ENCODE assay signal across 12 mouse cellular contexts in genomic region chr13:55836142-55836625, GRCm38 (mm10). TPM values are rescaled to one million over a fixed set of nuclear protein-coding genes. Genes with fewer than 3 reads are reported as not detected.
A peak's percentile ranks its signal among the peaks of the same experiment; 100 is the strongest.
DNase-seq lines count a peak whose midpoint lies in the region; ATAC-seq and TF ChIP-seq lines count a peak whose summit lies in the region.
"Had no signal": no experiment of that assay in that cellular context is flagged by ENCODE, and none has a peak within 500 bp of the region (broad histone marks: within the 10 kb centered on the region; RNA-seq: fewer than 3 reads in every experiment).

Pitx1 (minus strand) TSS chr13:55836192.

- ATAC-seq in midbrain, postnatal 0 days (ENCODE audit: low FRiP score) = no peak
- no peak for ATAC-seq in intestine, embryonic 16.5 days
- ATAC-seq in stomach, embryonic 16.5 days (ENCODE audit: insufficient read depth, low FRiP score) = 0 out of 2 replicates have a peak, but pooled peaks have one; percentile 2
- no peak for ATAC-seq in erythroblast, adult 5-6 weeks (replicated peaks; ENCODE audit: low FRiP score, poor library complexity, severe bottlenecking)
- ATAC-seq: activated CD4-positive, CD25-positive, alpha-beta regulatory T cell, adult 4 months had no signal

- H3K36me3 ChIP-seq in heart, embryonic 10.5 days = no peaks in the 10 kb centered on the region
- no peaks in the 10 kb centered on the region for H3K36me3 ChIP-seq in midbrain, embryonic 10.5 days
- no peaks in the 10 kb centered on the region for H3K36me3 ChIP-seq in midbrain, postnatal 0 days (ENCODE audit: insufficient read depth, low read length)
- no peaks in the 10 kb centered on the region for H3K36me3 ChIP-seq in intestine, embryonic 16.5 days (ENCODE audit: control insufficient read depth, insufficient read depth, low read length)
- no peaks in the 10 kb centered on the region for H3K36me3 ChIP-seq in stomach, embryonic 16.5 days (ENCODE audit: control insufficient read depth, insufficient read depth, low read length)

- no peak within 1 kb of the TSS for H3K9ac ChIP-seq in midbrain, postnatal 0 days (replicated peaks; ENCODE audit: low read length, poor library complexity, severe bottlenecking)
- H3K9ac ChIP-seq in intestine, embryonic 16.5 days (ENCODE audit: low read depth, low read length) = peak within 1 kb of the TSS; percentile 50
- peak within 1 kb of the TSS; percentile 98 for H3K9ac ChIP-seq in stomach, embryonic 16.5 days (ENCODE audit: low read length)

- H3K9me3 ChIP-seq in heart, embryonic 10.5 days = no peaks in the 10 kb centered on the region
- no peaks in the 10 kb centered on the region for H3K9me3 ChIP-seq in midbrain, embryonic 10.5 days (replicated peaks)
- H3K9me3 ChIP-seq in midbrain, postnatal 0 days (ENCODE audit: low read length) = no peaks in the 10 kb centered on the region
- H3K9me3 ChIP-seq in intestine, embryonic 16.5 days (ENCODE audit: control insufficient read depth, low read length) = no peaks in the 10 kb centered on the region
- H3K9me3 ChIP-seq in stomach, embryonic 16.5 days (replicated peaks; ENCODE audit: control insufficient read depth, low read length) = no peaks in the 10 kb centered on the region

- peaks cover 24% of the 10 kb centered on the region for H3K4me1 ChIP-seq in heart, embryonic 10.5 days
- peaks cover 40% of the 10 kb centered on the region for H3K4me1 ChIP-seq in midbrain, embryonic 10.5 days
- H3K4me1 ChIP-seq in midbrain, postnatal 0 days (ENCODE audit: insufficient read depth, low read length) = no peaks in the 10 kb centered on the region
- H3K4me1 ChIP-seq in intestine, embryonic 16.5 days (ENCODE audit: control insufficient read depth, insufficient read depth, low read length) = peaks cover 12% of the 10 kb centered on the region
- H3K4me1 ChIP-seq in stomach, embryonic 16.5 days (ENCODE audit: control insufficient read depth, insufficient read depth, low read length) = peaks cover 14% of the 10 kb centered on the region

- no peak for TF ChIP-seq CTCF in midbrain, postnatal 0 days (IDR thresholded peaks at IDR 0.05)

- H3K4me2 ChIP-seq in midbrain, postnatal 0 days (ENCODE audit: low read depth, low read length, poor library complexity, severe bottlenecking) = no peak within 1 kb of the TSS
- H3K4me2 ChIP-seq in intestine, embryonic 16.5 days (ENCODE audit: low read depth, low read length) = peak within 1 kb of the TSS; percentile 66
- H3K4me2 ChIP-seq in stomach, embryonic 16.5 days (ENCODE audit: low read depth, low read length) = peak within 1 kb of the TSS; percentile 74

- H3K27me3 ChIP-seq in heart, embryonic 10.5 days (ENCODE audit: insufficient read depth, poor library complexity, severe bottlenecking) = peaks cover 100% of the 10 kb centered on the region
- H3K27me3 ChIP-seq in midbrain, embryonic 10.5 days (ENCODE audit: low read depth, poor library complexity, severe bottlenecking) = peaks cover 100% of the 10 kb centered on the region
- peaks cover 93% of the 10 kb centered on the region for H3K27me3 ChIP-seq in midbrain, postnatal 0 days (ENCODE audit: insufficient read depth, low read length)
- H3K27me3 ChIP-seq in intestine, embryonic 16.5 days (replicated peaks; ENCODE audit: control insufficient read depth, insufficient read depth, low read length) = peaks cover 83% of the 10 kb centered on the region
- H3K27me3 ChIP-seq in stomach, embryonic 16.5 days (ENCODE audit: control insufficient read depth, insufficient read depth, low read length) = peaks cover 38% of the 10 kb centered on the region

- no peak for DNase-seq in heart, embryonic 10.5 days (ENCODE audit: low spot score)
- no peak for DNase-seq in heart, adult 18-20 months
- peak; percentile 56 for DNase-seq in midbrain, embryonic 10.5 days (ENCODE audit: low spot score)
- DNase-seq in midbrain, postnatal 0 days (ENCODE audit: low spot score) = no peak
- no peak for DNase-seq in thymus, postnatal 0 days (ENCODE audit: low spot score)
- DNase-seq: kidney, adult 2 months had no signal

- 0 out of 2 replicates have a peak within 1 kb of the TSS, but pooled peaks have one; percentile 36 for H3K27ac ChIP-seq in heart, embryonic 10.5 days
- no peak within 1 kb of the TSS; the same call in 1 of the 2 replicates for H3K27ac ChIP-seq in midbrain, embryonic 10.5 days (replicated peaks)
- no peak within 1 kb of the TSS for H3K27ac ChIP-seq in midbrain, postnatal 0 days (ENCODE audit: low read depth, low read length)
- H3K27ac ChIP-seq in intestine, embryonic 16.5 days (ENCODE audit: low read length) = no peak within 1 kb of the TSS
- H3K27ac ChIP-seq in stomach, embryonic 16.5 days (ENCODE audit: low read length) = peak within 1 kb of the TSS; percentile 96

- peak within 1 kb of the TSS; percentile 48 for H3K4me3 ChIP-seq in heart, embryonic 10.5 days
- H3K4me3 ChIP-seq in midbrain, embryonic 10.5 days = peak within 1 kb of the TSS; percentile 41
- no peak within 1 kb of the TSS for H3K4me3 ChIP-seq in midbrain, postnatal 0 days (ENCODE audit: low read depth, low read length)
- peak within 1 kb of the TSS; percentile 38 for H3K4me3 ChIP-seq in intestine, embryonic 16.5 days (ENCODE audit: low read length)
- peak within 1 kb of the TSS; percentile 56 for H3K4me3 ChIP-seq in stomach, embryonic 16.5 days (replicated peaks; ENCODE audit: low read length)

- 1% methylated on average over 36 of the region's 36 CpGs for WGBS in heart, embryonic 10.5 days
- 2% methylated on average over 34 of the region's 36 CpGs for WGBS in midbrain, embryonic 10.5 days
- under 1% methylated on average over 22 of the region's 36 CpGs for WGBS in midbrain, postnatal 0 days
- 4% methylated on average over 33 of the region's 36 CpGs for WGBS in intestine, embryonic 16.5 days
- WGBS in stomach, embryonic 16.5 days = 4% methylated on average over 28 of the region's 36 CpGs

RNA-seq across cellular contexts. Expression of gene Pitx1, which starts in this region (rescaled TPM):
- 0.53 and 3.8 TPM in 2 replicates for polyA plus RNA-seq in heart, embryonic 10.5 days (2016; fragmentation: Nextera tagmentation; extraction: Ambion mirVana)
- not detected for total RNA-seq in heart, adult 18-20 months (2021)
- 0.42 TPM in 1 of 2 replicates, not detected in the other for polyA plus RNA-seq in midbrain, embryonic 10.5 days (2016; fragmentation: Nextera tagmentation; extraction: Ambion mirVana)
- 1.9 and 3.3 TPM in 2 replicates for total RNA-seq in midbrain, postnatal 0 days (2014; rRNA removed)
- polyA plus RNA-seq in midbrain, postnatal 0 days (2015; fragmentation: Nextera tagmentation; extraction: Ambion mirVana) = 2.2 and 2.7 TPM in 2 replicates
- polyA plus RNA-seq in intestine, embryonic 16.5 days (2015; fragmentation: Nextera tagmentation; extraction: Ambion mirVana) = 9.0 and 9.1 TPM in 2 replicates
- 106 and 110 TPM in 2 replicates for polyA plus RNA-seq in stomach, embryonic 16.5 days (2015; fragmentation: Nextera tagmentation; extraction: Ambion mirVana)
- polyA plus RNA-seq in thymus, postnatal 0 days (2015; fragmentation: Nextera tagmentation; extraction: Ambion mirVana) = 0.70 TPM in 1 of 2 replicates, not detected in the other
- 0.58 TPM in 1 of 2 replicates, not detected in the other for total RNA-seq in erythroblast, adult 5-6 weeks (2015; ENCODE audit: low replicate concordance)
- total RNA-seq in erythroblast, adult 5-6 weeks (2017; ENCODE audit: low replicate concordance) = not detected in 2 replicates
- total RNA-seq: left cerebral cortex, postnatal 14 days; megakaryocyte, adult 5-6 weeks had no signal
- polyA plus RNA-seq: activated CD4-positive, CD25-positive, alpha-beta regulatory T cell, adult 4 months had no signal

Comparison
In these comparisons a context has a peak if more than half of its experiments do, and no peak if none do; other contexts are left out.
1. RNA of gene Pitx1 (polyA plus RNA-seq): 106 to 110 TPM in stomach, embryonic 16.5 days; 9.0 to 9.1 TPM in intestine, embryonic 16.5 days, 0.53 to 3.8 TPM in heart, embryonic 10.5 days, 2.2 to 2.7 TPM in midbrain, postnatal 0 days, 0.70 TPM in thymus, postnatal 0 days and 0.42 TPM in midbrain, embryonic 10.5 days; every median in the first group is over 10 times any median in the second.
2. Peak in DNase-seq and H3K4me3 ChIP-seq in midbrain, embryonic 10.5 days; RNA of the gene not detected or under 1 TPM.
3. H3K27ac ChIP-seq: peak in heart, embryonic 10.5 days (single experiment) and stomach, embryonic 16.5 days (single experiment); none in midbrain, embryonic 10.5 days (single experiment), midbrain, postnatal 0 days (single experiment) and intestine, embryonic 16.5 days (single experiment).